Mouse (Mus musculus) regulatory T cell (primary cell): ENCODE measurements around the gene Eps15l1.

Experiments used
- in situ Hi-C: fragments of 300-600 bp; cut with MboI, MseI; formaldehyde crosslinking; loops from one replicate; pipeline ENCODE4 v1.15.1; 2025; ENCODE audit warnings: high pct_unique_total_duplicates

Gene Eps15l1

GRCm38 (mm10) chr8:72296561-72296960, 124.7 kb downstream of the Eps15l1 start:
- in situ Hi-C loops = no loop called here

GRCm38 (mm10) chr8:72295679-72296078, 125.6 kb downstream of the Eps15l1 start:
- in situ Hi-C loops = no loop called here

GRCm38 (mm10) chr8:72295125-72295524, 126.1 kb downstream of the Eps15l1 start:
- in situ Hi-C loops = no loop called here

GRCm38 (mm10) chr8:72293309-72293708, 128.0 kb downstream of the Eps15l1 start:
- in situ Hi-C loops = no loop called here

GRCm38 (mm10) chr8:72291104-72291503, 130.2 kb downstream of the Eps15l1 start:
- in situ Hi-C loops = no loop called here
